Mouse (Mus musculus): ENCODE data around the gene Arntl. TPM values are rescaled to one million over a fixed set of nuclear protein-coding genes. Genes with fewer than 3 reads are reported as not detected.

Gene Arntl
- polyA plus RNA-seq, 1 experiment from 2014 or later: 8.5 TPM

DNA sequence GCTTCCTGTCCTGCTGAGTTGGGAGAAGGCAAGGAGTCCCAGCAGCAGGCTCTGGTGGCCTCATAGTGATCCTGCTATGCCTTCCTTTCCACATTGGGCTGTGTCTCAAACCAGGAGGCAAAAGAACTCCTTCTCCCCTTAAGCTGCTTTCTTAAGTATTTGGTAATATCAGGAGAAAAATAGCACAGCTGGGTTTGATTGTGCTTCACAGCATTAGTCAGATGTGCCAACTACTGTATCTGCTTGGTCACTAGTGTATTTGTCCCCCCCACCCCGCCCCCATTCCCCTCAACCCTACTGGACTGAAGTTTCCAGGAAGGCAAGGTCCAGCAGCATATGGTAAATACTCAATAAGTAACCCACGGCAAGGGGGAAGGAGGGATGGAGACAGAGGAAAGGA is 19.2 kb upstream of the Arntl start:
- no peaks in the 10 kb centered on the region for H3K27me3 ChIP-seq
- WGBS: 47% methylated on average over 2 of the region's 2 CpGs

DNA sequence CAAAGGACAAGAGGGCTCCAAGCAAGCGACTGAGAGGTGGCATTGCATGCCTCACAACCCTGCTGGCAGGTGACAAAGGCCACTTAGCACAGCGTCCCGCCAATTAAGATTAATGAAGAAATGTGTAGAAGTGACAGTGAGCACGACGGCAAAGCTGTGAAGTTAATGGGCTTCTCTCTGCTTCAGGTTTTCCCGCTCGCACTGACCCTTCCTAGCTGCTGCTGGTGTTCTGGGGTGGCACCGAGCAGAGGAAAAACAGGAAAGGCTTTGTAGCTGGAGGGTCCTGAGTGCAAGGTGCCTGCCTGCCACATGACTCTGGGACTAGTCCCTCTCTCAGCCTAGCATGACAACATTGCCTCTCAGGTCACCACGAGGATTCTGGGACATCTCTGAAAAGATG is 18.7 kb upstream of the Arntl start:
- H3K9me3 ChIP-seq: no peaks in the 10 kb centered on the region
- no peak overlapping the region for H3K9ac ChIP-seq
- H3K4me3 ChIP-seq: no peak overlapping the region
- no peaks in the 10 kb centered on the region for H3K36me3 ChIP-seq
- H3K27ac ChIP-seq: no peak overlapping the region
- 0 out of 2 replicates have a peak, but pooled peaks cover 4% of the 10 kb centered on the region for H3K4me1 ChIP-seq
- no peak for ATAC-seq (ENCODE audit: insufficient number of reproducible peaks, insufficient read depth, low FRiP score, low TSS enrichment)
- H3K27me3 ChIP-seq: no peaks in the 10 kb centered on the region
- WGBS: 73% methylated on average over 9 of the region's 9 CpGs
- no peak overlapping the region for H3K4me2 ChIP-seq (replicated peaks)

More for the DNA sequence above, 19.2 kb upstream of the Arntl start:
- Histone ChIP-seq H3K4me2 (replicated peaks) (no peak overlapping the region), H3K9me3 (no peaks in the 10 kb centered on the region), H3K27ac (no peak overlapping the region), H3K9ac (no peak overlapping the region), H3K4me1 (0 out of 2 replicates have a peak, but pooled peaks cover 4% of the 10 kb centered on the region), H3K4me3 (no peak overlapping the region), H3K36me3 (no peaks in the 10 kb centered on the region)
- ATAC-seq (ENCODE audit: insufficient number of reproducible peaks, insufficient read depth, low FRiP score, low TSS enrichment): no peak

DNA sequence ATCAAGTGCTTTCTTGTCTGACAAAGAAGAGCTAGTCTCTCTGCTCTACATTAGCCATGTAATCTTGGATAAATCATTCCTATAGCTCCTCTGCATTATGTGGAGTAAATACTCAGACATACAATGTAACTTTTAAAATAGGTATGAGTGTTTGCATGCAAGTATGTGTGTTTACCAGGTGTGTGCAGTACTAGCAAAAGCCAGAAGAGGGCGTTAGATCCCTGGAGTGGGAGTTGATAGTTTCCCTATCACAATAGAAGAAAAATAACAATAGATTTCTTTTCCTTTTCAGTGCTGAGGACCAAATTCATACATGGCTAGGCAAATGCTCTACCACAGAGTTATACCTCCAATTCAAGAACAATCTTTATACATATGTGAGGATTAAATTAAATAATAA is 15.5 kb upstream of the Arntl start:
- H3K9ac ChIP-seq: no peak overlapping the region
- H3K27ac ChIP-seq: no peak overlapping the region
- no peak overlapping the region for H3K4me3 ChIP-seq
- 79% methylated on average over 1 of the region's 1 CpGs for WGBS
- no peak for ATAC-seq (ENCODE audit: insufficient number of reproducible peaks, insufficient read depth, low FRiP score, low TSS enrichment)
- H3K4me1 ChIP-seq: no peaks in the 10 kb centered on the region
- H3K4me2 ChIP-seq (replicated peaks): no peak overlapping the region
- no peaks in the 10 kb centered on the region for H3K27me3 ChIP-seq
- H3K36me3 ChIP-seq: no peaks in the 10 kb centered on the region
- no peaks in the 10 kb centered on the region for H3K9me3 ChIP-seq

DNA sequence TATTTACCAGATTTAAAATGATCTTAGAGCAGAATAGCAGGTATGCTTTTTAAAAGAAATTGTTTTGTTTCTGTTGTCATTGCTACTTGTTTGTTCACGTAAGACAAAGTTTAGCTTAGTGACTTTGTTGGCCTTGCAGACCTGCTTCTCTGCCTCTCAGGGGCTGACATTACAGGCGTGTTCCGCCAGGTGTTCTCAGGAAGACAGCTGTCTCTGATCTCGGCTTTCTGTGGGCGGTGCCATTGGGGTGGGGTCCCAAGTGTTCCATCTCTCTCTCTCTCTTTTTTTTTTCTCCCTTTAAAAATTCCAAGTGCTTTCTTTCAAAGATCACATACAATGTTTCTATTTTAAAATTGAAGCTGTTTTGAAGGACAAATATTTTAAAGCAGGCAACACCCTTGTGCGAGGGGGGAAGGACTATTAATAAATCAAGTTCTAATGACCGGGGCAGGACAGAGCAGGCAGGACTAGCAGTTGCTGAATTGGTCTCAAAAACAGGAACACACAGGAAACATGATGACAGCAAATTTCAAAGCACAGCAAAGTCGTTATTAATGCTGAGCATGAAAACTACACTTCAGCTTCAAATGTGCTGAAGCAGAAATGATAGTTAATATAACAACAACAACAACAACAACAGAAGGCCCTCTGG is 14.4 kb upstream of the Arntl start:
- H3K9me3 ChIP-seq: no peaks in the 10 kb centered on the region
- no peak for ATAC-seq (ENCODE audit: insufficient number of reproducible peaks, insufficient read depth, low FRiP score, low TSS enrichment)
- no peak overlapping the region for H3K9ac ChIP-seq
- H3K36me3 ChIP-seq: no peaks in the 10 kb centered on the region
- WGBS: 54% methylated on average over 8 of the region's 8 CpGs
- no peaks in the 10 kb centered on the region for H3K27me3 ChIP-seq
- no peak overlapping the region for H3K4me3 ChIP-seq
- no peak overlapping the region for H3K4me2 ChIP-seq (replicated peaks)
- H3K27ac ChIP-seq: no peak overlapping the region
- peaks cover 8% of the 10 kb centered on the region for H3K4me1 ChIP-seq

- peaks cover 10% of the 10 kb centered on the region for H3K4me1 ChIP-seq
- H3K4me3 ChIP-seq: no peak overlapping the region
- H3K27ac ChIP-seq: no peak overlapping the region
- H3K36me3 ChIP-seq: no peaks in the 10 kb centered on the region
- H3K4me2 ChIP-seq (replicated peaks): no peak overlapping the region
- H3K9ac ChIP-seq: no peak overlapping the region
- ATAC-seq (ENCODE audit: insufficient number of reproducible peaks, insufficient read depth, low FRiP score, low TSS enrichment): no peak
- no peaks in the 10 kb centered on the region for H3K27me3 ChIP-seq
- H3K9me3 ChIP-seq: no peaks in the 10 kb centered on the region
Observed at GRCm38 (mm10) chr7:113193872-113194271, 13.4 kb upstream of the Arntl start.

DNA sequence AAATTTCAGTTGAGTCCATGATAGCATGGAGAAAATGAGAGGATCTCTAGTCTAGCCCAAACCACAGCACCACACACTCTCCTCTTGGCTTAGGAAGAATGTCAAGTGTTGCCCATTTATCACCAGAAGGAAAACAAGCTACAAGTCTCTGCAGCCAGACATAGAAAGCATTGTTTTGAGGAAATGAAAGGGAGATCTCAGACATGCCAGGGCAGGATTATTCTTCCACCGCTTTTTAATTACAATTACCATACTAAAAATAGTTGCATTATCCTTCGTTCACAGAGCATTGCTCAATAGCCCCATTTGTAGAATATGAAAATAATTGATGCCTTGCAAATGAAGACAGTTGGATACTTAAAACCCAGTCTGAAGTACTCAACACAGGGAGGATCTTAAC is 12.0 kb upstream of the Arntl start:
- peaks cover 10% of the 10 kb centered on the region for H3K4me1 ChIP-seq
- H3K36me3 ChIP-seq: no peaks in the 10 kb centered on the region
- no peak overlapping the region for H3K4me2 ChIP-seq (replicated peaks)
- H3K27ac ChIP-seq: no peak overlapping the region
- no peak overlapping the region for H3K4me3 ChIP-seq
- no peaks in the 10 kb centered on the region for H3K27me3 ChIP-seq
- H3K9me3 ChIP-seq: no peaks in the 10 kb centered on the region
- no peak overlapping the region for H3K9ac ChIP-seq
- no peak for ATAC-seq (ENCODE audit: insufficient number of reproducible peaks, insufficient read depth, low FRiP score, low TSS enrichment)
- WGBS: 51% methylated on average over 2 of the region's 2 CpGs

- H3K27me3 ChIP-seq: no peaks in the 10 kb centered on the region
- H3K4me2 ChIP-seq (replicated peaks): no peak overlapping the region
- 76% methylated on average over 3 of the region's 3 CpGs for WGBS
- H3K9ac ChIP-seq: no peak overlapping the region
- no peak for ATAC-seq (ENCODE audit: insufficient number of reproducible peaks, insufficient read depth, low FRiP score, low TSS enrichment)
- no peak overlapping the region for H3K4me3 ChIP-seq
- H3K9me3 ChIP-seq: no peaks in the 10 kb centered on the region
- no peak overlapping the region for H3K27ac ChIP-seq
- H3K36me3 ChIP-seq: no peaks in the 10 kb centered on the region
- peaks cover 10% of the 10 kb centered on the region for H3K4me1 ChIP-seq
Observed at GRCm38 (mm10) chr7:113196171-113196570, 11.1 kb upstream of the Arntl start.

- H3K27me3 ChIP-seq: no peaks in the 10 kb centered on the region
- no peak overlapping the region for H3K4me3 ChIP-seq
- H3K36me3 ChIP-seq: no peaks in the 10 kb centered on the region
- H3K27ac ChIP-seq: no peak overlapping the region
- no peak overlapping the region for H3K9ac ChIP-seq
- peaks cover 10% of the 10 kb centered on the region for H3K4me1 ChIP-seq
- no peak for ATAC-seq (ENCODE audit: insufficient number of reproducible peaks, insufficient read depth, low FRiP score, low TSS enrichment)
- 38% methylated on average over 10 of the region's 10 CpGs for WGBS
- no peaks in the 10 kb centered on the region for H3K9me3 ChIP-seq
- H3K4me2 ChIP-seq (replicated peaks): no peak overlapping the region
Observed at GRCm38 (mm10) chr7:113197161-113197775, 10.0 kb upstream of the Arntl start.

DNA sequence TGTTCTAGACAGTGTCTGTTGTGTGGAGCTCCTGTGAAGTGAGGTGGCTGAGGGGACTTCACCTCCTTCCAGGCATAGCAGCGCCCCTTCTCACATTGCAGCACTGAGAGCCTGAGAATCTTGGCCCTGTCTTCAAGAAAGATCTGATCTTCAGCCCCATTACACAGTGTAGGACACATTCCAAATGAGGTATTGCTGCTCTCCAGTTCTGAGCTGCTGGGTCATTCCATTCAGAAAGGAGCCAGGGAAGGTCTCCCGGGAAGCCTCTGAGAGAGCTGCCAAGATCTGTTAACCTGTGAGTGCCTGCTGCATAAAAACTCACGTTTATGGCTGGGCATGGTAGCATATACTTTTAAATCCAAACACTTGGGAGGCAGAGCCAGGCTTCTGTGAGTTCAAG is 5.7 kb upstream of the Arntl start:
- peaks cover 14% of the 10 kb centered on the region for H3K4me1 ChIP-seq
- no peak overlapping the region for H3K4me3 ChIP-seq
- WGBS: 48% methylated on average over 3 of the region's 3 CpGs
- no peak overlapping the region for H3K27ac ChIP-seq
- no peak overlapping the region for H3K4me2 ChIP-seq (replicated peaks)
- no peak overlapping the region for H3K9ac ChIP-seq
- H3K9me3 ChIP-seq: no peaks in the 10 kb centered on the region
- no peaks in the 10 kb centered on the region for H3K36me3 ChIP-seq
- peaks cover 18% of the 10 kb centered on the region for H3K27me3 ChIP-seq
- no peak for ATAC-seq (ENCODE audit: insufficient number of reproducible peaks, insufficient read depth, low FRiP score, low TSS enrichment)

DNA sequence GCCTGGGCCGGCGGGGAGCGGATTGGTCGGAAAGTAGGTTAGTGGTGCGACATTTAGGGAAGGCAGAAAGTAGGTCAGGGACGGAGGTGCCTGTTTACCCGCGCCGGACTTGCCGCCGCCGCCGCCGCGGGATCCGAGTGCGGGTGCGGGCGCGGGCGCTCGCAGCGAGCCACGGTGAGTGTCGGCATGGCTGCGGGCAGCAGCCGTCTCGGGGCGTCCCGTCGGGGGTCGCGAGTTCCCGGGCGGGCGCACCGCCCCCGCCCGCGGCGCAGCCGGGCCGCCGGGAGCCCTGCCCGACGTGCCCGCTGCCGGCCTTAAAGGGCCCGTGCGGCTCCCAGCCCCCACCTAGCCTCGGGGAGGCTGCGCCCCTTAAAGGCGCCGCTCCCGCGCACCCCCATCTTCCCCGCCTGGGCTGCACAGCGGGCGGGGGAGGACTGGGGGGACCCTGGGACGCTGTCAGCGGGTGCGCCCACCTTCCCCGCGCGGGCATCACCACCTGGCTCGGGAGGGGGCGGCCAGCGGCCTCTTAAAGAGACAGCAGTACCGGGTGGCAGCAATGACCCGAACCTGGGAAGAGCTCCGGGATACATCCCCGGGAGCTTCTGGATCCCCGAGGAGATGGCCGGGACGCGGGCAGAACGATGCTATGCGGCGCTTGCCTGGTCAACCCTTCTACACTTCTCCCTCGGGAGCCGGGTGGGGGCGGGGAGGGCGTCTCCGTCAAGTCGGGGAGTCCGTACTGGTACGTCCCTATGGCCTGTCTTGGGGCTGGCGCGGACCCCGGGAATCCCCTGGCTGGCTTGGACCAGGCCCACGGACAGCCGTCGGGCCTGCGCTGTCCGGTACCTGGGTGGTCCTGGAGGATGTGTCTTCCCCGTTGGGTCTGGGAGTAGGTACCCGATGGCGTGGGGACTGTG is 464 bp downstream of the Arntl start:
- peak overlapping the region; percentile 51 for H3K27ac ChIP-seq
- H3K4me3 ChIP-seq: peak overlapping the region; percentile 61
- peak; percentile 54 for ATAC-seq (ENCODE audit: insufficient number of reproducible peaks, insufficient read depth, low FRiP score, low TSS enrichment)
- H3K36me3 ChIP-seq: no peaks in the 10 kb centered on the region
- H3K4me1 ChIP-seq: peaks cover 10% of the 10 kb centered on the region; the same call in 1 of the 2 replicates
- H3K9me3 ChIP-seq: no peaks in the 10 kb centered on the region
- WGBS: under 1% methylated on average over 90 of the region's 98 CpGs
- peaks cover 59% of the 10 kb centered on the region for H3K27me3 ChIP-seq
- peak overlapping the region; percentile 57 for H3K4me2 ChIP-seq (replicated peaks)
- peak overlapping the region; percentile 44 for H3K9ac ChIP-seq

GRCm38 (mm10) chr7:113208388-113208753 is 1.1 kb downstream of the Arntl start:
- H3K9ac ChIP-seq: peak overlapping the region; percentile 44; the same call in 1 of the 2 replicates
- WGBS: 3% methylated on average over 19 of the region's 19 CpGs
- H3K27me3 ChIP-seq: peaks cover 59% of the 10 kb centered on the region

More at GRCm38 (mm10) chr7:113208388-113208753, 1.1 kb downstream of the Arntl start:
- ATAC-seq (ENCODE audit: insufficient number of reproducible peaks, insufficient read depth, low FRiP score, low TSS enrichment): no peak
- Histone ChIP-seq H3K36me3 (no peaks in the 10 kb centered on the region), H3K4me2 (replicated peaks) (peak overlapping the region; percentile 57), H3K27ac (no peak overlapping the region), H3K9me3 (no peaks in the 10 kb centered on the region), H3K4me1 (peaks cover 10% of the 10 kb centered on the region; the same call in 1 of the 2 replicates), H3K4me3 (peak overlapping the region; percentile 61)

All from embryonic facial prominence, embryonic 12.5 days (tissue).